Mouse (Mus musculus) spleen, adult 2 months (tissue): ENCODE results near the gene Cntnap5b. TPM values are rescaled to one million over a fixed set of nuclear protein-coding genes. Genes with fewer than 3 reads are reported as not detected.
"Not testable (repeated sequence)": the region's sequence is repeated elsewhere in the genome, so short reads cannot be mapped to it uniquely, and the experiment has no call there.

Source experiments
- DNase-seq, 2 experiments: peaks; one replicate each; pipeline versions ENCODE4 v3.0.0 to v3.0.0-alpha.2; 2012 to 2021; ENCODE audit warnings: low spot score in 2 of 2, low read depth in 1 of 2
- H3K27ac ChIP-seq: fragments of 200-500 bp; 2 replicates; pipeline ENCODE4 v1.5.1; 2012; ENCODE audit warnings: low read length, inconsistent platforms; ENCODE audit not compliant: insufficient read depth
- H3K27me3 ChIP-seq: fragments of 200-500 bp; 2 replicates; pipeline ENCODE4 v1.6.1; 2012; ENCODE audit warnings: mild to moderate bottlenecking, moderate library complexity, low read length, inconsistent platforms; ENCODE audit not compliant: control insufficient read depth, insufficient read depth
- H3K36me3 ChIP-seq: fragments of 200-500 bp; 2 replicates; pipeline ENCODE4 v1.6.1; 2012; ENCODE audit warnings: mild to moderate bottlenecking, low read length, inconsistent platforms; ENCODE audit not compliant: control insufficient read depth, insufficient read depth
- H3K4me1 ChIP-seq: fragments of 200-500 bp; 2 replicates; pipeline ENCODE4 v1.6.1; 2011; ENCODE audit warnings: inconsistent platforms; ENCODE audit not compliant: control insufficient read depth, insufficient read depth, insufficient read length
- H3K4me3 ChIP-seq: fragments of 200-500 bp; 2 replicates; pipeline ENCODE4 v1.5.1; 2011; ENCODE audit warnings: mild to moderate bottlenecking, inconsistent platforms; ENCODE audit not compliant: insufficient read depth, insufficient read length; ENCODE audit errors: extremely low read depth
- CTCF ChIP-seq: fragments of 200-500 bp; IDR thresholded peaks from 2 replicates; pipeline ENCODE4 v1.5.1; 2011; ENCODE audit warnings: mild to moderate bottlenecking, inconsistent platforms; ENCODE audit not compliant: insufficient read depth, insufficient read length, insufficient replicate concordance; ENCODE audit errors: extremely low read depth
- POLR2A ChIP-seq: fragments of 200-500 bp; IDR thresholded peaks from 2 replicates; pipeline ENCODE4 v1.6.1; 2011; ENCODE audit warnings: low read depth, low read length, inconsistent platforms
- WGBS: fragments of 180-500 bp; shearing (Covaris S2); methylation state at CpG from one replicate; pipeline ENCODE4 v1.1.7; 2018; 5-methylcytosine and 5-hydroxymethylcytosine counted together
- polyA plus RNA-seq: library from polyadenylated mRNA; depleted of rRNA; stranded (reverse); fragments of >200 nt; gene quantifications from 2 replicates; pipeline ENCODE4 v1.2.3, GENCODE M21; 2012

Gene Cntnap5b
- polyA plus RNA-seq, 1 experiment: not detected

- H3K4me1 ChIP-seq: no peaks in the 10 kb centered on the region
- H3K36me3 ChIP-seq: no peaks in the 10 kb centered on the region
- H3K27ac ChIP-seq: no peak overlapping the region
- H3K4me3 ChIP-seq: no peak overlapping the region
- no peaks in the 10 kb centered on the region for H3K27me3 ChIP-seq
- no peak for DNase-seq
- TF ChIP-seq CTCF (no peak), POLR2A (no peak)
Measured at GRCm38 (mm10) chr1:99943515-99943914, 170.9 kb downstream of the Cntnap5b start.

GRCm38 (mm10) chr1:99959428-99959987 is 186.9 kb downstream of the Cntnap5b start:
- no peak overlapping the region for H3K4me3 ChIP-seq
- no peaks in the 10 kb centered on the region for H3K36me3 ChIP-seq
- 53% methylated on average over 2 of the region's 2 CpGs for WGBS
- H3K4me1 ChIP-seq: no peaks in the 10 kb centered on the region
- TF ChIP-seq CTCF: no peak
- TF ChIP-seq POLR2A: no peak
- no peaks in the 10 kb centered on the region for H3K27me3 ChIP-seq
- no peak overlapping the region for H3K27ac ChIP-seq
- no peak for DNase-seq

- H3K4me1 ChIP-seq: no peaks in the 10 kb centered on the region
- no peak overlapping the region for H3K4me3 ChIP-seq
- no peak for DNase-seq
- H3K27me3 ChIP-seq: no peaks in the 10 kb centered on the region
- WGBS: 69% methylated on average over 2 of the region's 2 CpGs
- TF ChIP-seq CTCF (no peak), POLR2A (no peak)
- no peaks in the 10 kb centered on the region for H3K36me3 ChIP-seq
- no peak overlapping the region for H3K27ac ChIP-seq
Measured at GRCm38 (mm10) chr1:99967300-99968089, 194.9 kb downstream of the Cntnap5b start.

- no peak for DNase-seq
- Histone ChIP-seq H3K4me3 (no peak overlapping the region), H3K36me3 (no peaks in the 10 kb centered on the region), H3K4me1 (no peaks in the 10 kb centered on the region), H3K27ac (no peak overlapping the region), H3K27me3 (no peaks in the 10 kb centered on the region)
- 58% methylated on average over 4 of the region's 4 CpGs for WGBS
- TF ChIP-seq POLR2A (no peak), CTCF (no peak)
Measured at GRCm38 (mm10) chr1:99970184-99971086, 197.9 kb downstream of the Cntnap5b start.

DNA sequence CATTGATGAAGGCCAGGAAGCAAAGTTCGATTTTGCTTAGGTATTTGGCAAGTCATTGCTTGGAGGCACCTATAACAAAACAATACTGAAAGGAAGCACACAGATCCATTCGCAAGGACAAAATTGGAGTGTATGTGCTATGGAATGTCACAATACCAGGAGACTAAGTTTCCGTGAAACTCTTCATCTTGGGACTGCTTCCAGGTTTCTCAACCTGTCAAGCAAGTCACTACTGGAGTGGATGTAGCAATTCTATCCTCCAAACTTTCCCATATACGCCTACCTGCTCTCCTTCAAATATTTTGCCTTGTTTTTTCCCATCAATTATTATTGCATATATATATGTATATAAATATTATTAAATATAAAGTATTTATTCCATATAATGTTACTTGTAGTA is 228.7 kb downstream of the Cntnap5b start:
- H3K36me3 ChIP-seq, H3K4me3 ChIP-seq, H3K27ac ChIP-seq, H3K27me3 ChIP-seq, DNase-seq, H3K4me1 ChIP-seq: not testable (repeated sequence)
- WGBS: 85% methylated on average over 4 of the region's 4 CpGs

DNA sequence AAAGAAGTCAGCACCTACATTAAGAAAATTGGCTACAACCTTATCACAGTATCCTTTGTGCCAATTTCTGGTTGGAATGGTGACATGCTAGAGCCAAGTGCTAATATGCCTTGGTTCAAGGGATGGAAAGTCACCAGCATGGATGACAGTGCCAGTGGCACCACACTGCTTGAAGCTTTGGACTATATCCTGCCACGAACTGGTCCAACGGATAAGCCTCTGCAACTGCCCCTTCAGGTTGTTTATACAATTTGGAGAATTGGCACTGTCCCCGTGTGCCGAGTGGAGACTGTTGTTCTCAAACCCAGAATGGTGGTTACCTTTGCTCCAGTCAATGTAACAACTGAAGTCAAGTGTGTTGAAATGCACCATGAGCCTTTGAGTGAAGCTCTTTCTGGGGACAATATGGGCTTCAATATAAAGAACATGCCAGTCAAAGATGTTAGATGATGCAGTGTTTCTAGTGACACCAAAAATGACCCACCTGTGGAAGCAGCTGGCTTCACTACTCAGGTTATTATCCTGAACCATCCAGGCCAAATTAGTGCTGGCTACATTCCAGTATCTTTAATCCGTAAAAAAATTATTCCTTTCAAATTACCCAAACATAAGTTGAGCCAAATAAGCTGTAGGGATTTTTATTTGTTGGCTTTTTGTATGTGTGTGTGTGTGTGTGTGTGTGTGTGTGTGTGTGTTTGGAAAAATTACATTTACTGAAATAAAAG is 233.6 kb downstream of the Cntnap5b start:
- WGBS: 85% methylated on average over 5 of the region's 5 CpGs
- Histone ChIP-seq H3K27ac (no peak overlapping the region), H3K36me3 (no peaks in the 10 kb centered on the region), H3K4me3 (no peak overlapping the region), H3K4me1 (no peaks in the 10 kb centered on the region), H3K27me3 (no peaks in the 10 kb centered on the region)
- no peak for DNase-seq
- TF ChIP-seq CTCF: no peak
- TF ChIP-seq POLR2A: no peak
